ENCODE assay signal across 21 mouse cellular contexts in genomic region chr4:134457130-134457825, GRCm38 (mm10). TPM values are rescaled to one million over a fixed set of nuclear protein-coding genes. Genes with fewer than 3 reads are reported as not detected.
A peak's percentile ranks its signal among the peaks of the same experiment; 100 is the strongest.
DNase-seq lines count a peak whose midpoint lies in the region.
"Had no signal": no experiment of that assay in that cellular context is flagged by ENCODE, and none has a peak within 500 bp of the region (broad histone marks: within the 10 kb centered on the region; RNA-seq: fewer than 3 reads in every experiment).

No protein-coding gene starts in this region.

- no peaks in the 10 kb centered on the region for H3K9me3 ChIP-seq in embryonic facial prominence, embryonic 10.5 days
- H3K9me3 ChIP-seq: embryonic facial prominence, embryonic 15.5 days; forebrain, embryonic 10.5 days; heart, embryonic 15.5 days; hindbrain, embryonic 15.5 days had no signal

- intact Hi-C loops in heart, postnatal 14 days (cut with DNase I): no loop called here

- no peak overlapping the region for H3K4me3 ChIP-seq in embryonic facial prominence, embryonic 10.5 days
- H3K4me3 ChIP-seq: embryonic facial prominence, embryonic 15.5 days; erythroblast, embryonic 14.5 days; forebrain, embryonic 10.5 days; heart, adult 2 months; heart, embryonic 15.5 days; hindbrain, embryonic 15.5 days had no signal

- DNase-seq in embryo, embryonic 10.5 days (ENCODE audit: low spot score): peak; percentile 36
- DNase-seq in embryo, embryonic 11 days: no peak
- peak; percentile 94 for DNase-seq in 416B (ENCODE audit: low read depth)
- DNase-seq in ES-CJ7 (ENCODE audit: low read depth, low spot score): peak; percentile 83
- DNase-seq in embryonic facial prominence, embryonic 10.5 days (ENCODE audit: low spot score): peak; percentile 45
- no peak for DNase-seq in heart, postnatal 14 days
- no peak for DNase-seq in lung, postnatal 36 days
- DNase-seq in adrenal gland, postnatal 10 days: no peak
- DNase-seq: adrenal gland, postnatal 14 days; cerebellum, adult 11-12 months; cerebellum, adult 9-11 months; gastrocnemius, postnatal 10 days; heart, adult 2 months; heart, postnatal 36 days; kidney, adult 8-10 months had no signal

- peaks cover 32% of the 10 kb centered on the region for H3K27me3 ChIP-seq in embryonic facial prominence, embryonic 10.5 days (replicated peaks; ENCODE audit: low read depth, poor library complexity, severe bottlenecking)
- H3K27me3 ChIP-seq: hindbrain, embryonic 15.5 days; Patski had no signal

- WGBS in embryonic facial prominence, embryonic 10.5 days: 57% methylated on average over 7 of the region's 7 CpGs

- peaks cover 25% of the 10 kb centered on the region for H3K4me1 ChIP-seq in embryonic facial prominence, embryonic 10.5 days

- no peak overlapping the region for H3K27ac ChIP-seq in embryonic facial prominence, embryonic 10.5 days (replicated peaks)
- H3K27ac ChIP-seq: embryonic facial prominence, embryonic 15.5 days; forebrain, embryonic 10.5 days; heart, adult 2 months; heart, embryonic 15.5 days; hindbrain, embryonic 15.5 days had no signal

- no peaks in the 10 kb centered on the region for H3K36me3 ChIP-seq in embryonic facial prominence, embryonic 10.5 days (replicated peaks)
- H3K36me3 ChIP-seq: embryonic facial prominence, embryonic 15.5 days; forebrain, embryonic 10.5 days; heart, embryonic 15.5 days; hindbrain, embryonic 15.5 days had no signal

RNA-seq across cellular contexts. Expression of gene Stmn1, which starts 10.8 kb away (rescaled TPM):
- 2,394 and 2,556 TPM in 2 replicates for polyA plus RNA-seq in embryonic facial prominence, embryonic 10.5 days (2016; fragmentation: Nextera tagmentation; extraction: Ambion mirVana)
- total RNA-seq in heart, postnatal 14 days (2021): 10 to 100 TPM; 50.0 to 79.2 TPM
- total RNA-seq in adrenal gland, postnatal 10 days (2021): 100 to 1,000 TPM; 140 to 156 TPM

RNA-seq across cellular contexts. Expression of gene Paqr7, which starts 39.2 kb away (rescaled TPM):
- 1.2 and 2.1 TPM in 2 replicates for polyA plus RNA-seq in embryonic facial prominence, embryonic 10.5 days (2016; fragmentation: Nextera tagmentation; extraction: Ambion mirVana)
- total RNA-seq in heart, postnatal 14 days (2021): 10 to 100 TPM; 15.5 to 19.6 TPM
- total RNA-seq in adrenal gland, postnatal 10 days (2021): 10 to 100 TPM; 23.5 to 28.6 TPM
- polyA plus RNA-seq: erythroblast, embryonic 14.5 days had no signal

RNA-seq across cellular contexts. Expression of gene Aunip, which starts 53.5 kb away (rescaled TPM):
- 28.2 and 28.6 TPM in 2 replicates for polyA plus RNA-seq in embryonic facial prominence, embryonic 10.5 days (2016; fragmentation: Nextera tagmentation; extraction: Ambion mirVana)
- under 1 TPM in 1 of 2 experiments, not detected in 1; 0.68 TPM for total RNA-seq in heart, postnatal 14 days (2021)
- total RNA-seq in adrenal gland, postnatal 10 days (2021): 1 to 10 TPM; 2.4 to 3.1 TPM
- polyA plus RNA-seq: heart, adult 2 months had no signal

Comparison
In these comparisons a context has a peak if more than half of its experiments do, and no peak if none do; other contexts are left out.
1. DNase-seq: peak in embryo, embryonic 10.5 days (single experiment), 416B (single experiment), ES-CJ7 (single experiment) and embryonic facial prominence, embryonic 10.5 days (single experiment); none in embryo, embryonic 11 days (single experiment), heart, postnatal 14 days (0 of 2), lung, postnatal 36 days (single experiment) and adrenal gland, postnatal 10 days (single experiment).